Comparison of ENCODE assay signal across 8 mouse cellular contexts in the genomic region with DNA sequence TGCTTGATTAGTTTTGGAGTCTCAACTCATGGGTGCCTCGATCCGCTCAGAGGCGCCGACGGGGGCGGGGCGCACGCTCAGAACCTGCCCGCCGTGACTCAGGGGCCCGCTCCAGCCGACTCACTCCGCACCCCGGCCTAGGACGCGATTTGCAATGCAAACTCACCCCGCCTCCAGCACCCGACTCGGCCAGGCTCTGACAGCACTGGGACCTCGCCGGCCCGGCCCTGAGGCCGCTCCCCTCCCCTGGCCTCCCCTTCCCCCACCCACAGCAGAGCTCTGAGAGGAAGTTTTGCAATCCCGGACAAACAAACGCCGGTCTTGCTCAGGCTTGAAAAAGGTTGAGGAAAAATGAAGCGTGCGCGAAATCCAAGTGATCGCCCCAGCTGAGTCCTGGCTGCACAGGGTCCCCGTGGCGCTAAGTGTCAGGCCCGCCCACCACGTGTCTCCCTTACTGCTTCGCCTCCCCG. TPM values are rescaled to one million over a fixed set of nuclear protein-coding genes. Genes with fewer than 3 reads are reported as not detected.
DNase-seq lines count a peak whose midpoint lies in the region; ATAC-seq and TF ChIP-seq lines count a peak whose summit lies in the region.

No protein-coding gene starts in this region.

- TF ChIP-seq CTCF in gastrocnemius, adult 2 months (IDR thresholded peaks at IDR 0.05): no peak
- no peak for TF ChIP-seq CTCF in lung, postnatal 0 days (IDR thresholded peaks at IDR 0.05)
- TF ChIP-seq CTCF in stomach, postnatal 0 days (IDR thresholded peaks at IDR 0.05; ENCODE audit: low read depth): no peak

- peak overlapping the region; percentile 79 for H3K4me2 ChIP-seq in forebrain, embryonic 14.5 days (ENCODE audit: low read length)
- H3K4me2 ChIP-seq in intestine, embryonic 15.5 days (replicated peaks): peak overlapping the region; percentile 99
- peak overlapping the region; percentile 77 for H3K4me2 ChIP-seq in lung, postnatal 0 days (replicated peaks; ENCODE audit: low read depth, low read length)
- H3K4me2 ChIP-seq in stomach, postnatal 0 days (replicated peaks; ENCODE audit: low read depth): peak overlapping the region; percentile 82

- intact Hi-C loops in gastrocnemius, adult 2 months (cut with DNase I): no loop called here
- intact Hi-C loops in gastrocnemius, postnatal 36 days (cut with DNase I): no loop called here

- peaks cover 57% of the 10 kb centered on the region for H3K27me3 ChIP-seq in forebrain, embryonic 14.5 days (replicated peaks; ENCODE audit: control insufficient read depth, insufficient read depth, low read length)
- H3K27me3 ChIP-seq in intestine, embryonic 15.5 days (replicated peaks): peaks cover 74% of the 10 kb centered on the region
- peaks cover 36% of the 10 kb centered on the region for H3K27me3 ChIP-seq in lung, postnatal 0 days (replicated peaks; ENCODE audit: insufficient read depth, low read length)
- H3K27me3 ChIP-seq in stomach, postnatal 0 days (ENCODE audit: control insufficient read depth, insufficient read depth, low read length): peaks cover 14% of the 10 kb centered on the region; the same call in 1 of the 2 replicates

- no peak overlapping the region for H3K27ac ChIP-seq in gastrocnemius, adult 2 months
- no peak overlapping the region for H3K27ac ChIP-seq in forebrain, embryonic 14.5 days (ENCODE audit: low read depth, low read length)
- peak overlapping the region; percentile 68 for H3K27ac ChIP-seq in intestine, embryonic 15.5 days
- H3K27ac ChIP-seq in lung, postnatal 0 days (ENCODE audit: low read length): peak overlapping the region; percentile 51
- H3K27ac ChIP-seq in stomach, postnatal 0 days (replicated peaks): peak overlapping the region; percentile 86

- under 1% methylated on average over 36 of the region's 36 CpGs for WGBS in forebrain, embryonic 14.5 days
- 2% methylated on average over 36 of the region's 36 CpGs for WGBS in intestine, embryonic 15.5 days
- 1% methylated on average over 36 of the region's 36 CpGs for WGBS in lung, postnatal 0 days
- 2% methylated on average over 35 of the region's 36 CpGs for WGBS in stomach, postnatal 0 days

- H3K36me3 ChIP-seq in forebrain, embryonic 14.5 days (ENCODE audit: control insufficient read depth, insufficient read depth, low read length): no peaks in the 10 kb centered on the region
- no peaks in the 10 kb centered on the region for H3K36me3 ChIP-seq in intestine, embryonic 15.5 days
- no peaks in the 10 kb centered on the region for H3K36me3 ChIP-seq in lung, postnatal 0 days (ENCODE audit: insufficient read depth, low read length)
- no peaks in the 10 kb centered on the region for H3K36me3 ChIP-seq in stomach, postnatal 0 days (ENCODE audit: control insufficient read depth, insufficient read depth, low read length)

- no peak for TF ChIP-seq EP300 in lung, postnatal 0 days (IDR thresholded peaks at IDR 0.05)
- TF ChIP-seq EP300 in stomach, postnatal 0 days (optimal IDR thresholded peaks at IDR 0.05): no peak

- peak overlapping the region; percentile 68 for H3K4me3 ChIP-seq in gastrocnemius, adult 2 months
- peak overlapping the region; percentile 40 for H3K4me3 ChIP-seq in forebrain, embryonic 14.5 days (ENCODE audit: low read depth, low read length)
- peak overlapping the region; percentile 48 for H3K4me3 ChIP-seq in intestine, embryonic 15.5 days (replicated peaks)
- H3K4me3 ChIP-seq in lung, postnatal 0 days (ENCODE audit: low read depth, low read length): peak overlapping the region; percentile 37
- H3K4me3 ChIP-seq in stomach, postnatal 0 days (ENCODE audit: low read depth, low read length): peak overlapping the region; percentile 41

- peak; percentile 44 for DNase-seq in gastrocnemius, adult 2 months
- no peak for DNase-seq in gastrocnemius, postnatal 36 days
- DNase-seq in adrenal gland, adult 2 months: peak; percentile 91
- peak; percentile 13 for DNase-seq in forebrain, embryonic 14.5 days (ENCODE audit: low spot score)
- DNase-seq in lung, postnatal 0 days (ENCODE audit: low spot score): peak; percentile 88
- DNase-seq in stomach, postnatal 0 days (ENCODE audit: low spot score): peak; percentile 89
- DNase-seq in layer of hippocampus, adult 18-20 months (ENCODE audit: low spot score in 2 of 2): no peak

- peak; percentile 43 for ATAC-seq in forebrain, embryonic 14.5 days
- peak; percentile 87 for ATAC-seq in intestine, embryonic 15.5 days
- ATAC-seq in lung, postnatal 0 days: peak; percentile 91
- ATAC-seq in stomach, postnatal 0 days (ENCODE audit: low FRiP score, low TSS enrichment): peak; percentile 90

- peak overlapping the region; percentile 35; the same call in 1 of the 2 replicates for H3K9ac ChIP-seq in forebrain, embryonic 14.5 days (ENCODE audit: low read length)
- peak overlapping the region; percentile 50 for H3K9ac ChIP-seq in intestine, embryonic 15.5 days
- H3K9ac ChIP-seq in lung, postnatal 0 days (replicated peaks; ENCODE audit: low read depth): 0 out of 2 replicates have a peak overlapping the region, but pooled peaks have one; percentile 12
- H3K9ac ChIP-seq in stomach, postnatal 0 days (ENCODE audit: low read length): peak overlapping the region; percentile 50

- H3K9me3 ChIP-seq in forebrain, embryonic 14.5 days (replicated peaks; ENCODE audit: control insufficient read depth, low read length): no peaks in the 10 kb centered on the region
- no peaks in the 10 kb centered on the region for H3K9me3 ChIP-seq in intestine, embryonic 15.5 days
- no peaks in the 10 kb centered on the region for H3K9me3 ChIP-seq in lung, postnatal 0 days (ENCODE audit: low read length)
- H3K9me3 ChIP-seq in stomach, postnatal 0 days (ENCODE audit: control insufficient read depth, low read length): no peaks in the 10 kb centered on the region

- H3K4me1 ChIP-seq in forebrain, embryonic 14.5 days (ENCODE audit: control insufficient read depth, insufficient read depth, low read length): peaks cover 7% of the 10 kb centered on the region
- H3K4me1 ChIP-seq in intestine, embryonic 15.5 days (replicated peaks): peaks cover 22% of the 10 kb centered on the region
- peaks cover 12% of the 10 kb centered on the region; the same call in 1 of the 2 replicates for H3K4me1 ChIP-seq in lung, postnatal 0 days (ENCODE audit: insufficient read depth, low read depth, low read length)
- H3K4me1 ChIP-seq in stomach, postnatal 0 days (replicated peaks; ENCODE audit: control insufficient read depth, insufficient read depth): peaks cover 9% of the 10 kb centered on the region; the same call in 1 of the 2 replicates

RNA-seq across cellular contexts. Expression of a gene that starts 1.6 kb away (rescaled TPM):
- total RNA-seq in gastrocnemius, adult 2 months (2021): not detected
- total RNA-seq in gastrocnemius, postnatal 36 days (2021): not detected
- under 1 TPM; 0.17 to 0.35 TPM for total RNA-seq in adrenal gland, adult 2 months (2021)
- polyA plus RNA-seq in adrenal gland, adult 2 months (2012; rRNA removed): 1.9 and 3.8 TPM in 2 replicates
- polyA plus RNA-seq in forebrain, embryonic 14.5 days (2014; fragmentation: Nextera tagmentation; extraction: Ambion mirVana): 0.26 and 0.32 TPM in 2 replicates
- polyA plus RNA-seq in intestine, embryonic 15.5 days (2015; fragmentation: Nextera tagmentation; extraction: Ambion mirVana): 12.2 and 12.6 TPM in 2 replicates
- 0.90 and 1.3 TPM in 2 replicates for polyA plus RNA-seq in lung, postnatal 0 days (2015; fragmentation: Nextera tagmentation; extraction: Ambion mirVana)
- 4.3 and 4.5 TPM in 2 replicates for polyA plus RNA-seq in stomach, postnatal 0 days (2015; fragmentation: Nextera tagmentation; extraction: Ambion mirVana)
- total RNA-seq in layer of hippocampus, adult 18-20 months (2021): under 1 TPM in 1 of 2 experiments, not detected in 1; 0.52 TPM

RNA-seq across cellular contexts. Expression of a gene that starts 36.5 kb away (rescaled TPM):
- total RNA-seq in gastrocnemius, adult 2 months (2021): under 1 TPM in 1 of 2 experiments, not detected in 1; 0.33 TPM
- total RNA-seq in gastrocnemius, postnatal 36 days (2021): not detected
- total RNA-seq in adrenal gland, adult 2 months (2021): 1,000 to 10,000 TPM in 1 of 2 experiments, 100 to 1,000 TPM in 1; 531 to 1,365 TPM
- polyA plus RNA-seq in adrenal gland, adult 2 months (2012; rRNA removed): 447 and 488 TPM in 2 replicates
- polyA plus RNA-seq in forebrain, embryonic 14.5 days (2014; fragmentation: Nextera tagmentation; extraction: Ambion mirVana): 7.9 and 8.2 TPM in 2 replicates
- polyA plus RNA-seq in intestine, embryonic 15.5 days (2015; fragmentation: Nextera tagmentation; extraction: Ambion mirVana): 7.7 and 11.3 TPM in 2 replicates
- 0.08 and 0.10 TPM in 2 replicates for polyA plus RNA-seq in lung, postnatal 0 days (2015; fragmentation: Nextera tagmentation; extraction: Ambion mirVana)
- polyA plus RNA-seq in stomach, postnatal 0 days (2015; fragmentation: Nextera tagmentation; extraction: Ambion mirVana): 0.76 and 1.2 TPM in 2 replicates
- total RNA-seq in layer of hippocampus, adult 18-20 months (2021): under 1 TPM; 0.58 to 0.82 TPM

RNA-seq across cellular contexts. Expression of a gene that starts 37.4 kb away (rescaled TPM):
- under 1 TPM; 0.23 to 0.39 TPM for total RNA-seq in gastrocnemius, adult 2 months (2021)
- under 1 TPM; 0.15 to 0.27 TPM for total RNA-seq in gastrocnemius, postnatal 36 days (2021)
- under 1 TPM; 0.49 to 0.62 TPM for total RNA-seq in adrenal gland, adult 2 months (2021)
- polyA plus RNA-seq in adrenal gland, adult 2 months (2012; rRNA removed): 0.83 and 1.4 TPM in 2 replicates
- 0.61 and 1.2 TPM in 2 replicates for polyA plus RNA-seq in forebrain, embryonic 14.5 days (2014; fragmentation: Nextera tagmentation; extraction: Ambion mirVana)
- 2.2 and 2.8 TPM in 2 replicates for polyA plus RNA-seq in intestine, embryonic 15.5 days (2015; fragmentation: Nextera tagmentation; extraction: Ambion mirVana)
- polyA plus RNA-seq in lung, postnatal 0 days (2015; fragmentation: Nextera tagmentation; extraction: Ambion mirVana): 6.1 and 7.8 TPM in 2 replicates
- polyA plus RNA-seq in stomach, postnatal 0 days (2015; fragmentation: Nextera tagmentation; extraction: Ambion mirVana): 0.61 and 0.98 TPM in 2 replicates
- under 1 TPM in 1 of 2 experiments, not detected in 1; 0.17 TPM for total RNA-seq in layer of hippocampus, adult 18-20 months (2021)

Comparison
In these comparisons a context has a peak if more than half of its experiments do, and no peak if none do; other contexts are left out.
1. DNase-seq: peak in gastrocnemius, adult 2 months (single experiment), adrenal gland, adult 2 months (single experiment), forebrain, embryonic 14.5 days (single experiment), lung, postnatal 0 days (single experiment) and stomach, postnatal 0 days (single experiment); none in gastrocnemius, postnatal 36 days (0 of 2) and layer of hippocampus, adult 18-20 months (0 of 2).
2. H3K27ac ChIP-seq: peak in intestine, embryonic 15.5 days (single experiment), lung, postnatal 0 days (single experiment) and stomach, postnatal 0 days (single experiment); none in gastrocnemius, adult 2 months (single experiment) and forebrain, embryonic 14.5 days (single experiment).
3. RNA of a gene that starts 36.5 kb away (polyA plus RNA-seq): 447 to 488 TPM in adrenal gland, adult 2 months; 7.7 to 11.3 TPM in intestine, embryonic 15.5 days, 7.9 to 8.2 TPM in forebrain, embryonic 14.5 days, 0.76 to 1.2 TPM in stomach, postnatal 0 days and 0.08 to 0.10 TPM in lung, postnatal 0 days; every median in the first group is over 10 times any median in the second.
4. Peak in every context shown above with its lines, with median percentiles within 50 percentile points of each other: H3K4me3 ChIP-seq, ATAC-seq, H3K4me2 ChIP-seq and H3K9ac ChIP-seq.